Mouse (Mus musculus) heart, adult 18-20 months (tissue): Measurements from ENCODE around the gene Edem3. TPM values are rescaled to one million over a fixed set of nuclear protein-coding genes. Genes with fewer than 3 reads are reported as not detected.
"Not testable (repeated sequence)": the region's sequence is repeated elsewhere in the genome, so short reads cannot be mapped to it uniquely, and the experiment has no call there.

Experiments used
- DNase-seq, 2 experiments: peaks; one replicate each; pipeline ENCODE4 v3.0.0; 2021 to 2022; ENCODE audit warnings: mixed read lengths in 1 of 2
- total RNA-seq, 2 experiments: library from RNA; stranded (reverse); gene quantifications; 2 replicates each; pipeline ENCODE4 v1.2.3; 2021

The Edem3 gene
- total RNA-seq, 2 experiments from 2014 or later: 18.6 to 20.5 TPM

DNA sequence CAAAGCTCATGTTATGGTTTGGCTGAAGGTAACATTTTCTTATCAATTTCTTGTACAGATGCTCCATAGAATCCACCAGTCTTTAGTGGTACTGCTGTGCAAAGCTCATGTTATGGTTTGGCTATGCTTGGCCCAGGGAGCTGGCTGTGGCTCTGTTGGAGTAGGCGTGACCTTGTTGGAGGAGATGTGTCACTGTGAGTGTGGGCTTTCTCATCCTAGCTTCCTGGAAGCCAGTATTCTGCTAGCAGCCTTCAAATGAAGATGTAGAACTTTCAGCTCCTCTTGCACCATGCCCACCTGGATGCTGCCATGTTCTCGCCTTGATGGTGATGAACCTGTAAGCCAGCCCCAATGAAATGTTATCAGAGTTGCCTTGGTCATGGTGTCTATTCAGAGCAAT, 5.3 kb upstream of the Edem3 start:
- DNase-seq: not testable (repeated sequence)

DNA sequence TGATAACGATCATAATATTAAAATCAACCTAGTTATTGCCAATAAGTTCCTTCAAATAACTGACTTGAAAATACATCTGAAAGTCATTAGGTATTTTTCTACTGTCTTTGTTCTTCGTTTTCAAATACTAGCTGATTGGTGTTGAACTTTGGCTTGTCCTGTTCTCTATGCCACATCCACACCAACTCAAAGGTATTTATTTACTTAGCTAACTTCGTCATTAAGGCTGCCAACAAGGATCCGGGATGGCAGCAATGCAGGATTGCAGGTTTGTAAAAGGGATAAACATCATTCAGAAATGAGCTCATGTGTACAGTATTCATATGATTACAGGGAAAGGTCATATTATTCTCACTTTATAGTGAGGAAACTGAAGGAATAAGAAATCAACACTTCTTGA, 2.2 kb upstream of the Edem3 start:
- DNase-seq: no peak

DNA sequence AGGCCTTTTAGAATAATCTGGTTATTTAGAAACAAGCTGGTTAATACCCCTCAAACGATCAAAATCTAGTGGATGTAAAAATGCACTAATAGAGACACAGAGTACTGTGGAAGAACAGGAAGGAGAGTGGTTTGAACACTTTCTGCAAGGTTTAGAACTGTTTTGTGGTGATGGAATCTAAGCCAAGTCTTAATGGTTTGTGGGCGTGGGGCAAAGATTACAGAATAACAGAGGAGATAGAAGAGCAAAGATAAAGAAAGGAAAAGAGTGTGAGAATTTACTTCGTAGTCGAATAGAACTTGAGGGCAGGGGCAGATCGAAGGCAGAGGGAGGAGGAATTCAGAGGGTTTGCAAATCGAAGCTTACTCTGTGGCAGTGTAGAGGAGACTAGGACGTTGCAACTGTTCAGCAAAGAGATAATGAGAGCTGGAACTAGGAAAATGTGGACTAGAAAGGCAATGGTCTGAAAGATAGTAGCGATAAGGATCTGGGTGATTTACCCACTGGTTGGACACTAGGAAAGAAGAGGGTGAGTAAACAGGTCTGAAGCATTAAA, 1.7 kb upstream of the Edem3 start:
- DNase-seq: no peak

DNA sequence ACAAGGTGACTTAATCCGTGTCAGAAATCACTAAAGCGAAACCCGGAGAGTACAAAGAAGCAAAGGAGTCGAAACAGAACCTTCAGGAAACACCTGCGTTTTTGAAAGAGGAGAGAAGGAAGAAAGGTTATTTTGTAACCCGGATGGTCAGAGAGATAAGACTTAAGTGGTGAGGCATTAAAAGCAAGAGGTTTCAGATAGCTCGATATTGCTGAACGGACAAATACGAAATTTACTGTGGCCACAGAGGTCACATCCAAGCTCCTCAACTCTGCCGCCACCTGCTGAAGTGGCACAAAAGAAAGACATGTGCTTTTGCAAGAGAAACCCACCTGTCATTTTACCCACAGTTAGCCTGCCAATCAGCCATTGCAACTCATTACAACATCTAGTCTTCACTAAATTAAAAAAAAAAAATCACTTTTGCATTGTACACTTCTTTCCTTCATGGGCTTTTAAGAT, 1.1 kb upstream of the Edem3 start:
- peak in 1 of 2 experiments; percentile 16 for DNase-seq

DNA sequence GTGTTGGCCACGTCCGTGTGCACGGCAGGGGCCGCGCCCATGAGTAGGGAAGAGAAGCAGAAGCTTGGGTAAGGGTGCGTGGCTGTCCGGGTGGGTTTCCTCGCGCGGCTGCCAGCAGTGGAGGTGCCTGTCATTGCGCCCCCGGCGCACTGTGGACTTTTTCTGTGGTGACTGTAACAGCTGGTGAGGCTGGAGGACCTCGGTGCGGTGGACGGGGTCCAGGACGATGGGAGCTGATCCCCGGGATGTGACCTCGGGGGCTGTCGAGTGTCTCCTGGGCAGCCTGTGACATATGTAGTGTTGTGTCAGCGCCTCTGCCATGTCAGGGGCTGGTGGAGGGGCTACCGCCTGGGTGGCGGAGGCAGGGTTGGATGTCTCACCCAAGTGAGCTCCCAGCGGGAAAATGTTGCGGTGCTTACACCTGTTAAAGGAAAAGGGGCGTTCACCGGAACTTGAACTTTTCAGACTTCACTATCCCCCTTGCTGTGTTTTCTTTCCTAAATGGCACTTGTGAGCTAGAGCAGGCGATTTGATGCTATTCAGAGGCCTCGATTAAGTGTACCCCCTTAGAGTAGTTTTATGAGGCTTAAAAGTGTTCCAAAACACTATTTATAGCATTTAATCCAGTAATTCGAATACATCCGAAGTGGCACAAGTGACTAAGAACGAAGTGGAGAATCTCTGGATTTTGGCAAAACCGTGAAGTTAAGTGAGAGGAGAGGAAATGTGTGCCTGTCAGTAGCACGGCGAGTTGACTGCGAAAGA, 671 bp downstream of the Edem3 start:
- no peak for DNase-seq

DNA sequence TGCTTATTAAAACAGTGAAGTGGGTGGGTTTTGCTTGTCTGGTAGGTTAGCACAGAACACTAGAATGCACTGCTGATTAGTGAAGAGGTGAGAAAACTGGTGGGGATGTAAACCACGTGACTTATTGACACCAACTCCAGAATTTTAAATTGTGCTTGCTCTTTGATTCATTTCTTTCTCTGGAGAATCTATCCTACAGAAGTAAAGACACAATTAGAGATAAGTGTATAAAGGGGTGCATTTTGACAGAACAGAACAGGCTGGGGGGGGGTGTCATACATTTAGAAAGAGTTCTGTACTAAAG, 1.2 kb downstream of the Edem3 start:
- DNase-seq: no peak

DNA sequence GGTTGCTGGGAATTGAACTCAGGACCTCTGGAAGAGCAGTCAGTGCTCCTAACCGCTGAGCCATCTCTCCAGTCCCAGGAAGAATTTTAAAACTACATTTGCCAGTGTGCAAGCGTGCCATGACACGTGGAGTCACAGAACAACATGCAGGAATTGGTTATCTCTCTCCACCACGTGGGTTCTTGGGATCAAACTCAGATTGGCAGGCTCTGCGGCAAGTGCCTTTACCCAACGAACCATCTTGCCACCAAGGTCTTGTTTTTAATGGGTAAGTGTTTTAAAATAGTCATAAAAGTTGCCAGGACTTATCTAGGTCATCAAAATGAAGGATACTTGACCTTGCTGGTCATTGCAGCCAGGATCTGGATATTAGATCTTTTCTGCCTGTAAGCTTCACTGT, 3.1 kb downstream of the Edem3 start:
- no peak for DNase-seq

DNA sequence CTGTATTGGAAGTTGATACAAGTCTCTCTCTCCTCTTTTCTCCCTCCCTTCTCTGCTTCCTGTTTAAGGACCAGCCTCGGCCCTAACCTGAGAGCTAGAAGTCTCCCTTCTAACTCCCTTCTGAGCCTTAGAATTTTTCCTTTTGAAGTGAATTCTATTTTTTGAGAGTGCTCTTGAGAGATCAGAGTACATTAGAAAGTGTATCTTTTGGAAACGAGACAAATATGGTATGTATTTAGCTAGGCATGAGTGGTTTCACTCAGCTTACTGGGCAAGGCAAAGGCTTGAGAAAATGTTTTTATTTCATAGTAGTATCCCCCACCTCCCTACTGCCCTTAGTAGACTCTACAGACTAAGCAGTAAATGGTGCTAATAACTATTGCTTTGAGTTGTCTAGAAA, 3.8 kb downstream of the Edem3 start:
- no peak for DNase-seq

DNA sequence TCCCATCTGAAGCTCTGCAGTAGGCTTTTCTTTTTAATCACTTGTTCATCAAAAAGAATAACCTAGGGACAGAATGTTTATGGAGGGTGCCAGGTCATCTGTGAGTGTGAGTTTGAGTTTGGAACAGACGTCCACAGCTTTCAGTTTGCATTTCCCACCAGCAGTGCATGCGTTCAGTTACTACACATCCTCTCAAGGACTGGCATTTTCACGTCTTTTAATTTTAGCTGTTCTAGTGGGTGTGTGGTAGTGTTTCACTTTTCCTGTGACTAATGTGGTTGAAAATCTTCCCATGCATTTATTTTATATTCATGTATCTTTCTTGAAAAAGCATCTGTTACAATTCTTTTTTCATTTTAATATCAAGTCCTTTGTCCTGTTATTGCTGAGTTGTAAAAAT, 9.1 kb downstream of the Edem3 start:
- DNase-seq: no peak

DNA sequence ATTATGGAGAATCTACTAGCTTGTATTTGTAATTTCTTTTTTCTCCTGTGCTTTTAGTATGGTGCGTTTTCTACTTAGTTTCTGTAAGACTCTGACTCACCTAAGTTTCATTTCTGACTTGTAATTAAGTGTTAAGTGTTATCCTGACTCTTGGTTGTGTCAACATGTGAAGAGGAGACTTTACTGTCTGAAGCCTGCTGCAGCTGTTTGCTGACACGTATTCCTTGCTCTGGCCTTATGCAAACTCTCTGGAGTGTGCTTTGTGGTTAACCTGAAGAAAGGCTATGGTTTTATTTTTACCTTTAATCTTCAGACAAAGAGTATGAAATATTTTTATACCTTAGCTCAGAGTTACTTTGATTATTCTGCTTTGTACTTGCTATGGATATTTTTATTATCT, 11.0 kb downstream of the Edem3 start:
- DNase-seq: no peak

DNA sequence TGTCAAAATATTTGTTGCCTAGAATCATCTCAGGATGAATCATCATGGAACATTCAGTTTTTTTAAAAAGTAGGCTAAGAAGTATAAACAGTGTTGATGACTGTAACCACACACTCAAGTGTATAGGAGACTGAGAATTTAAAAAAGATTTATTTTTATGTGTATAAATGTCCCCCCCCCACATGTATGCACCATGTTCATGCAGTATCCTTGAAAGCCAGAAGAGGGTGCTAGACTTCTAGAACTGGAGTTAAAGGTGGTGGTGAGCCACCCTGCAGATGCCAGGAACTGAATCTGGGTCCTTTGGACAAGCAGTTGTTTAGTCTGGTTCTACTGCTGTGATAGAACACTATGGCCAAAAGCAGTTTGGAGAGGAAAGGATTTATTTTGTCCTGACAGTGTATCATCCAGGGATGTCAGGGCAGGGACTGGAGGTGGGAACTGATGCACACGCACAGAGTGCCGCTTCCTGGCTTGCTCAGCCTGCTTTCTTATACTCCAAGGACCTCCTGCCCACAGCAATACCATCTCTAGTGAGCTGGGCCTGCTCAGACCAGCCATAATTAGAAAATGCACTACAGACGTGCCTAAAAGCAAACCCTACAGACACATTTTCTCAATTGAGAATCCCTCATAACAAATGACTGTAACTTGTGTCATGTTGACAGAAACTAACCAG, 11.9 kb downstream of the Edem3 start:
- DNase-seq: no peak

DNA sequence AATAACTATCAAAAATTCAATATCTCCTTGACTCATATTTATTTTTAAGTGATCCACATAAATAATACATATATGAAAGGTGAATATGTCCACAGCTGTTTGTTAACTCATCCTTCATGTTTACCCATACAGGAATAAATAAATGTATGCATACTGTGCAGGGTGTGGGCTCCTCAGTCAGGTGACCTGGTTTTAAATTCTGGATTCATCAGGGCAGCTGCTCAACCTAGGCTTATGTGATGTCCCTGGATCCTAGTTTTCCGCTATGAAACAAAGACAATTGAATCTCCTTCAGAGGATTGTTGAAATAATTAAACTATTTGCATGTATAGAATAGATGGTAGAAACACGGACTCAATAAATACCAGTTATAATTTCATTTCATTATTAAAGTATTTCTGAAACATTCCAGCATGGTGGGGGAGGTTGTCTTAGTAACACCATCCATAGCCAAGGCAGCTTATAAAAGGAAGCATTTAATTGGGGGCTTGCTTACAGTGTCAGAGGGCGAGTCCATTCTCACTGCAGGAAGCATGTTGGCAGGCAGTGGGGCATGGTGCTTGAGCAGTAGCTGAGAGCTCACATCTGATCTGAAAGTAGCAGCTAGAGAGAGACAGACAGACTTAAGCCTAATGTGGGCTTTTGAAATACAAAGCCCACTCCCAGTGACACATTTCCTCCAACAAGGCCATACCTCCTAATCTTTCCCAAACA, 14.2 kb downstream of the Edem3 start:
- DNase-seq: no peak

DNA sequence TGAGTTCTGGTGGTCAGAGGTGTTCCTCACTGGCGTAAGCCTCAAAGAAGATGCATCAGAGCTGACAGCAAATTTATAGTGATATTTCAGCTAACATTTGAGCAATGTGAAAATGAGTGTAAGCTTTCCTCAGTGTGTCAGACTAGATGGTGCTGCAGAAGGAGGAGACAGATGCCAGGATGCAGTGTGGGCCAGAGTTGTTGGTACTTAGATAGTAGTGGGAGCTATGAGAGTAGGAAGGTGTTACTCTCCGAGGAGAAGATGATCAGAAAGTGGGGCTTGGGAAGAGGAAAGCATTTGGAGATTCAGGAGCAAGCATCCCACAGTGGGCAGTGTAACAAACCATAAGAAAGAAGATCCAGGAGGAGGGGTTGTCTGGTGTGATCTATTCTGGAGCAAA, 22.4 kb downstream of the Edem3 start:
- no peak for DNase-seq

DNA sequence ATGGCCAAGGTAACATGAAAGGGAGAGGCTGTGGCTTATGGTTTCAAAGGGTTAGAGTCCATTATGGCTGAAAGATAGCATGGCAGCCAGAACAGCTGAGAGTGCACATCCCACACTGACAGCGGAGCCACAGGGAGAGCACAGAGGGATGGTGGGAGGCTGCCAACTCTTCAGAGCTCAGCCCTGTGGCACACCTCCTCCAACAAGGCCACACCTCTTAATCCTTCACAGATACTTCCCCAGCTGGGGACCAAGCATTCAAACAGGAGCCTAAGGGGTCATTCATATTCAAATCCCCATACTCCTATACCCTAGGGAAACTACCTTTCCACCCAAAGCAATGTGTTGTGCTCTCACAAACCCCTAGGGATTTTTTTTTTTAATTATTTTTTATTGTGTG, 23.4 kb downstream of the Edem3 start:
- no peak for DNase-seq

DNA sequence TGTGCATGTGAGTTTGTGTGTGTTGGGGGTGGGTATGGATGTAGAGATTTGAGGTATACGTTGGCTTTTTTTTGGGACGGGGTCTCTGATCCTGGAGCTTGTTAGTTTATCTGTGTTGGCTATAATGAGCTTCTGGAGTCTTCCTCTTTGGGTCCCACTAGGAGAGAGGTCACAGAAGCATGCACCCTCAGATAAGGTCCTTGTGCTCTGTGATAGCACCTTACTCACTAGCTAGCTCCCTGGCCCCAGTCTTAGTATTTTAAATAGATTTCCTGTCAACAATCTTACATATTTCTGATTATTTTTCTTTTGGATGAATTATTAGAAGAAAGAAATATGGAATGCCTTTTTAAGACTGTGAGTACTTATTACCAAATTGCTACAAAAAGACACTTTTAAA, 24.1 kb downstream of the Edem3 start:
- DNase-seq: no peak

DNA sequence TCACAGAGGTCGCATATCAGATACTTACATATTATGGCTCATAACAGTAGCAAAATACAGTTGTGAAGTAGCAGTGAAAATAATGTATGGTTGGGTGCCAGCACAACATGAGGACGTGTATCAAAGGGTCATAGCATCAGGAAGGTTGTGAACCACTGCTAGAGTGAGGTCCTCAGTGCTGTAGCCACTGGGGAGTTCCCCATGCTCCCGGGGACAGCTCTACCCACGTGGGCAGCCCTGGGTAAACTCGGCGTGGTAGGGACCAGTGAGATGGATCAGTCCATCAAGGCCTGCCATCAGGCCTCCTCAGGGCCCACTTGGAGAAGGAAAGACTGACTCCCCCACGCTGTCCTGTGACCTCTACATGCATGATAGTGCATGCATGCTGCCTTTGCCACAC, 26.3 kb downstream of the Edem3 start:
- no peak for DNase-seq

DNA sequence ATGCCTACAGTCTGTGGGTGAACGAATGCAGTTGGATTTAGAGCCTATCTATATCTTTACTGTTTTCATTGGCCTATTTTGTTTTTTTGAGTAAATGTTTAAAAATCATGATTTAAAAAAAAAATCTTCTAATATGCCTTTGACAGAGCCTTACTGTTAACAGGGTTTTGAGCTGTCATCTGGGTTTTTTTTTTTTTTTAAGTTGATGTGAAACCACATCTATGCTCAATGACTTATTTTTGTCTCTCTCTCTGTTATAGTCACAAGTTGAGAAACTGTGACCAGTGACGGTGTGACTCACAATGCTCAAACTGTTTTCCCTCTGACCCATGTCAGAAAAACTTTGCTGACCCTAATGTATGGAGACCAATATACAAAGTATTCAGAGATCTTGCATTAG, 28.2 kb downstream of the Edem3 start:
- no peak for DNase-seq

DNA sequence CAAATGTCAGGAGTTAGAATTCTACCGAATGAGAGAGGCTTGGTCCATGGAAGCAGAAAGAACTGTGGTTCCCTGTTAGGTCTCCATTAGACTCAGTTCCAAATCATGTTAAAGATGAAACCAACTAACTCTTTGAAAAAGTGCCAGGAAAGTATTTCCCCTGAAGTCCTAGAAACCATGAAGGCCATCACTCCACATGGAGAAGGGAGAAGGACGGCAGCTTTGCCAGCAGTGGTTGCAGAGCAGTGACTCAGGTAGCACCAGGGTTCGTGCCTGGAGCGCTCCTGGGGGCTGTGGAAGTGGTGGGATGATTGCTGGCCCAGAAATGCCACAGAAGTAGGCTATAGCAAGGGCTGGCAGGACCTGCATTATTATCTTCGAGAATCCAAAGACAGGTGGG, 31.2 kb downstream of the Edem3 start:
- DNase-seq: no peak

DNA sequence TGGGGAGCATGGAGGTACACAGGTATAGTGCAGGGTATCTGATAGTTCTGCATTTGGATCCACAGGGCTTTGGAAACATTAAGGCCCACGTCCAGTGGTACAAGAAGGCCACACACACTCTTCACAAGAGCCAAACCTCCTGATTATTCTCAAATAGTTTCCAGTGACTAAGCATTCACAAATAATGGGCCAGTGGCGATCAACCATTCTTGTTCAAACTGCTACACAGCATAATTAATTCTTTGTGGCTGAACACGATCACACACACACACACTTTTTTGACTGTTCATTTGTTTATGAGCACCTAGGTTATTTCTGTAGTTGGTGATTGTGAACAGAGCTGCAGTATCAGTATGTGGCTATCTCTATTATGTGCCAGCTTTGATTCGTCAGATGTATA, 34.0 kb downstream of the Edem3 start:
- DNase-seq: no peak

DNA sequence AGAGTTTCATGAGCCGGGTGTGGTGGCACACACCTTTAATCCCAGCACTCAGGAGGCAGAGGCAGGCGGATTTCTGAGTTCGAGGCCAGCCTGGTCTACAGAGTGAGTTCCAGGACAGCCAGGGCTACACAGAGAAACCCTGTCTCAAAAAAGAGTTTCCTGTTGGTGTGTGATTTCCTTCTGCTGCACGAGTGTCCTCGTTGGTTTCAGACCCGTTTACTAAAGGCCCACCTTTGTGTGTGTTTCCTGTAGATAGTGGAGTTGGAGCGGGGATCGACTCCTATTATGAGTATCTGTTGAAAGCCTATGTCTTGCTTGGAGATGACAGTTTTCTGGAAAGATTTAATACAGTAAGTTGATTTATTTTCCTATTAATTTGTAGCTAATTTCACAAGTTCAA, 36.9 kb downstream of the Edem3 start:
- DNase-seq: not testable (repeated sequence)

DNA sequence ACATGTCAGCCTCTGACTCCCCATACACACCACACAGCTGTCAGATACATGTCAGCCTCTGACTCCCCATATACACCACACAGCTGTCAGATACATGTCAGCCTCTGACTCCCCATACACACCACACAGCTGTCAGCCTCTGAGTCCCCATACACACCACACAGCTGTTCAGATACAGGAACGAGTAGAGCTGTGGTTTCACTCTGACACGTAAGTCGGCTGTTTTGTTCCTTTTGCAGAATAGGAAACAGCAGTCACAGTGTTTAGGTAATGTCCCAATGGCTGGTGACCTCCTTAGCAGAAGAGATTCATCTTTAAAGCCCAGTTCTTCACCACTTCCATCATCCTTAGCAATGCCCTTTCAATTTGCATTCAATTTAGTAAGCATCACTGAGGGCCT, 47.6 kb downstream of the Edem3 start:
- not testable (repeated sequence) for DNase-seq

DNA sequence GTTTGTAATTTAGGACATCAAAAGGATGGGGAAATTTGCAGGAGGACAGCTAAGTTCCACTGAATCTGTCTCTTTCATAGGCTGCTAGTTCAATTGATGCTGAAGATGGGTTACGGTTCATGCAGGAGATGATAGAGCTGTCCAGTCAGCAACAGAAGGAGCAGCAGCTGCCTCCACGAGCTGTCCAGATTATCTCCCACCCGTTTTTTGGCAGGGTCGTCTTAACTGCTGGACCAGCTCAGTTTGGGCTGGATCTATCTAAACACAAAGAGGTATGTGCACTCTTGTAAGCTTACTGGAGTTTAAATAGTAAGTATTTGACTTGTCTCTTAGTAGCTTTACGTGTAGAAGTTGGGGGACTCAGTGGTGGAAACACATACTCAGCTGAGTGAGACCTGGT, 52.1 kb downstream of the Edem3 start:
- no peak for DNase-seq
